Mouse (Mus musculus) kidney, adult 8-10 months (tissue): Measurements from ENCODE around the gene Dcaf12.

Experiments used
- DNase-seq, 2 experiments: peaks; one replicate each; pipeline ENCODE4 v3.0.0; 2022

Dcaf12 gene

DNA sequence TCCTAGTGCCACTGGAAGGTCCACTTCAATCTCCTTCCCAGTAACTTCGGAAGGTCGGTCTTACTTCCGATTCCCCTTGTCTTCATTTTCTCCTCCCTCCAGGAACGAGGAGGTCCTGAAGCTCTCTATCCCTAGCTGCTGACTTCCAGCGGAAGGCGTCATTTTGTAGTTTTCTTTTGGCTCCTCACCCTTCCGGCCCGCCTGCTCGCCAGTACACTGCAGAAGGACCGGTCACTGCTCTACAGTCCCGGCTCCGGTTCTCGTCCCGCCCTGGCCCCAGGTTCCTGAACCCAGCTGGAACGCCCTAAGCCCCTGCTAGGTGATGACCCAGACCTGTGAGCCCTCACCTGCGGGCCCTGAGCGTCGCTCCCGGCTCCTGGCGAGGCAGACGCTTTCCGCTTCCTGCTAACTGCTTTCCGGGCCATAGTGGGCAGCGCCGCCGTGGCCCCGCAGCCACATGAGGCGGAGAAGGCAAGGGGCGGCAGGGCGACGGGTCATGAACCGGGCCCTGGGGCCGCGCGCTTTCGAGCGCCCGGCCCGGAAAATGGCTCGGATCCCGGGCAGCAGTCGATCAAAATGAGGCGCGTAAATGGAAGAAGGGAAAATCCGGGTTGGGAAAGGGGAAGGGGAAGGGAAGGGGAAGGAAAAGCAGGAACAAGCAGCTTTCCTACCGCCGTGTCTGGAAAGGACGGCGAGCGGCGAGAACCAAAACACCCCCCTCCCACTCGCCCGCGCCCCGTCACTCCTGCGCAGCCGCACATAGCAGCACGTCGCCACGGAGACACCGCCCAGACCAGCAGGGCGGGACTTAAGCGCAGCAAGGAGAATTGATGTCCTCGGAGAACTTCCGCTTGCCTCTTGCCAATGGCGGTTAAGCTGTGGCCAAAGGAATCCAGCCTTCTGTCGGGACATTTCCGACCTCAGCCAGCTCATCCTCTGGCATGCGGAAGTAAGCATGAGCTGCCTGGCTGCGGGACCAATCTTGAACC is at the start of gene Dcaf12:
Gene Dcaf12 (minus strand): TSS at position 749 of the 989 bp plus-strand sequence.
- DNase-seq: peak; percentile 96

- DNase-seq: no peak
Observed at GRCm38 (mm10) chr4:41361059-41361458, 46.4 kb upstream of the Dcaf12 start.

DNA sequence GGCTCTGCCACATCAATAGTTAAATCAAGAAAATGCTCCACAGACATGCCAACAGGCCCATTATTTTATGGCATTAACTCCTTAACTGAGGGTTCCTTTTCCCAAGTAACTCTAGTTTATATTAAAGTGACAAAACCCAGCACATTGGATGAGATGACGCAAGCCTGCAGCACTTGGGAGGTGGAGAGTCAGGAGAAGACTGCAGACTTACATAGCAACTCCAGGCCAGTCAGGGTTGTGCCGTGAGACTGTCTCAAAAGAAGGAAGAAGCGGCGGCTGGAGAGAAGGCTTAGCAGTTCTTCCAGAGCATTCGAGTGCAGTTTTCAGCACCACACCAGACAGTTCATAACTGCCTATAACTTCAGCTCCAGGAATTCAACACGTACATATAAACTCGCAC is 44.7 kb upstream of the Dcaf12 start:
- no peak for DNase-seq

DNA sequence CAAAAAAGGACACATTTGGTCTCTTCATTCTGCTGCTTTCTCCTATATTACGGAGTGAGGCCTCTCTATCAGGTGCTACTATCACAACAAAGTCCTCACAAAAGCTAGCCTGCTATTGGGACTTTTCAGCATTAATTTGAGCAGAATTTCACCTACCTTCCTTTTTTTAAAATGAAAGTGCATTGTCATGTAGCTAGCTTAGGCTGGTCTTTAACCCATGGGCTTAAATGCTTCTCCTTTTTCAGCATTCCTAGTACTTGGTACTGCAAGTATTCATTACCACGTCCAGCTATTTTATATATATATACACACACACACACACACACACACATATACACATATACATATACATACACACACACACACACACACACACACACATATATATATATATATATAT is 44.0 kb upstream of the Dcaf12 start:
- DNase-seq: no peak

DNA sequence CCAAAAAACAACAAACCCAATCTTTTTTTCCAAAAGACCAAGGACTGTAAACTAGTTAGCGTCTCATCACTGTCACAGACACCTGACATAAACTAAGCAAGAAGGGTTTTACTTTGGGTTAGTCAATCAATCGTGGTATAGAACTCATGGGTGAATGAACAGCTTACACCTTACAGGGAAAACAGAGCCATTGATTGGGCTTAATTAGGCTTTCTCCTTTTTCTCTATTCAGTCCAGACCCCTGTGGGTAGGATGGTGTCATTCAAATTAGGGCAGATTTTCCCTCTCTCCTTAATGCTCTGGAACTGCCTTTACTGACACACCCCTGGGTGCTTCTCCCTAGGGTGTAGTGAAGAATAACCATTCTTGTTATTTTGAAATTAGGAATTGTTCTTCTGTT is 42.5 kb upstream of the Dcaf12 start:
- no peak for DNase-seq

- DNase-seq: no peak
Observed at GRCm38 (mm10) chr4:41353265-41353664, 38.6 kb upstream of the Dcaf12 start.

DNA sequence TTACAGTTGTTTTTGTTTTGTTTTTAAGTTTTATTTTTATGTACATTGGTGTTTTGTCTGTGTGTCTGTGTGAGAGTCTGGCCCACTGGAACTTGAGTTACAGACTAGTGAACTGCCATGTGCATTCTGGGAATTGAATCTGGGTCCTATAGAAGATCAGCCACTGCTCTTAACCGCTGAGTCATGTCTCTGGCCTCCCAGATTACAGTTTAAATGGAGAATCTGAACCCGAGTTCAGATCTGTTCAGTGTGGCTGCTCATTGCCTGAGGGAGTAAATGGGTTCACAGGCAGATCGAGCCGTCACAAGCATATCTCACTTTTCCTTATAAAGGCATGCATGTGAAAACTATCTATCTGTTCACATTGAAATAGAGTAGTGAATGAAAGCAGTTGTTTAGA is 38.1 kb upstream of the Dcaf12 start:
- no peak for DNase-seq

- DNase-seq: no peak
Observed at GRCm38 (mm10) chr4:41349199-41349591, 34.5 kb upstream of the Dcaf12 start.

GRCm38 (mm10) chr4:41348584-41349198 is 34.0 kb upstream of the Dcaf12 start, which contains the start of gene Ubap1:
Gene Ubap1, plus strand, starts transcription at chr4:41348996.
- peak; percentile 94 to 96 for DNase-seq

GRCm38 (mm10) chr4:41347839-41348238 is 33.1 kb upstream of the Dcaf12 start:
- no peak for DNase-seq

- peak; percentile 67 to 74 for DNase-seq
Observed at GRCm38 (mm10) chr4:41346011-41346410, 31.3 kb upstream of the Dcaf12 start.

DNA sequence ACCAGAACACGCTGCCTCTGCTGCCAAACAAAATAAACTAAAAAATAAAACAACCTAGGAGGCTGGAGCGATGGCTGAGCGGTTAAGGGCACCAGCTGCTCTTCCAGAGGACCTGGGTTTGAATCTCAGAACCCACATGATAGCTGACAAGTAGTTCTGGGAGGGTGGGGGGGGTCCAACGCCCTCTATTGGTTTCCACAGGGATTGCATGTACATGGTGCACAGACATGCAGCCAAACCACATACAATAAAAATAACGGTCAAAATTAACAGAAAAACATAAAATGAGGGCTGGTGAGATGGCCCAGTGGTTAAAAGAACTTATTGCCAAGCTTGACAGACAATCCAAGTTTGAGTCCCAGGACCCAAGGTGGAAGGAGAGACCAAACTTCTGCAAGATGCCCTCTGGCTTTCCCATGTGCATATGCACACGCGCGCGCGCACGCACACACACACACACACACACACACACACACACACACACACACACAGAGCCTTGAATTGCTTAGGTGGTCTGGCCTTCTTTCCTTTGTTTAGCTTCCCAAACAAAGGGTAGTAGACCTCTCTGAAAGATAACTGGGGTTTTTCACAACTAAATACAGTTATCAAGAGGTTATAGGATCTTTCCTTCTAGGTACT is 26.3 kb upstream of the Dcaf12 start:
- no peak for DNase-seq

DNA sequence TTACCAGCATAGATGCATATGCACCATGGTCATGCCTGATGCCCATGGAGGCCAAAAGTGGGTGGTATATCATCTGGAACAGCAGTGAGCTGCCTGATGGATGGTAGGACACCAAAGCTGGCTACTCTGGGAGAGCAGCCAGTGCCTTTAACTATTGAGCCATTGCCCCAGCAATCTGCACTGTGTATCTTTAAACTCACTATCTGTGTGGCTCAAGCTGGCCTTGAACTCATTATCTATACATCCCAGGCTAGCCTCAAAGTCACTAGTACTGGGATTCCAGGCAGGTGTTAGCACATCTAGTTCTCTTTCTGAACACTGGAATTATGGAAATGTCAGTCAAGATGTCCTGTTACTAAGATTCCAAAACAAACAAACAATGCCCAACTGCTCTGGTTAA is 21.9 kb upstream of the Dcaf12 start:
- no peak for DNase-seq

GRCm38 (mm10) chr4:41331698-41332421 is 17.2 kb upstream of the Dcaf12 start:
- DNase-seq: peak; percentile 78 to 83

- peak in 1 of 2 experiments; percentile 18 for DNase-seq
Observed at GRCm38 (mm10) chr4:41331085-41331484, 16.4 kb upstream of the Dcaf12 start.

GRCm38 (mm10) chr4:41329481-41329880 is 14.8 kb upstream of the Dcaf12 start:
- no peak for DNase-seq

- DNase-seq: no peak
Observed at GRCm38 (mm10) chr4:41326876-41327275, 12.2 kb upstream of the Dcaf12 start.

- no peak for DNase-seq
Observed at GRCm38 (mm10) chr4:41320971-41321370, 6.3 kb upstream of the Dcaf12 start.

DNA sequence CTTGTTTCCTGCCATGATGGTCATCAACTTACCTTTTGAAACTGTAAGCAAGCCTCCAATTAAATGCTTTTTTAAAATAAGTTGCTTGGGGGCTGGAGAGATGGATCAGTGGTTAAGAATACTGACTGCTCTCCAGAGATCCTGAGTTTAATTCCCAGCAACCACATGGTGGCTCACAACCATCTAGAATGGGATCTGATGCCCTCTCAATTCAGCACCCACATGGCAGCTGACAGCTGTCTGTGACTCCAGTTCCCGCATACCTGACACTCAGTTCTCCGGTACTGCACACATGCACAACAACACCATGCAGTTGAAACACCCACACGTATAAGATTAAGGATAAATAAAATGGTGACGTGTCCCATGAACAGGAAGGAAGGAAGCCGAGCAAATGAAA is 3.6 kb upstream of the Dcaf12 start:
- no peak for DNase-seq

DNA sequence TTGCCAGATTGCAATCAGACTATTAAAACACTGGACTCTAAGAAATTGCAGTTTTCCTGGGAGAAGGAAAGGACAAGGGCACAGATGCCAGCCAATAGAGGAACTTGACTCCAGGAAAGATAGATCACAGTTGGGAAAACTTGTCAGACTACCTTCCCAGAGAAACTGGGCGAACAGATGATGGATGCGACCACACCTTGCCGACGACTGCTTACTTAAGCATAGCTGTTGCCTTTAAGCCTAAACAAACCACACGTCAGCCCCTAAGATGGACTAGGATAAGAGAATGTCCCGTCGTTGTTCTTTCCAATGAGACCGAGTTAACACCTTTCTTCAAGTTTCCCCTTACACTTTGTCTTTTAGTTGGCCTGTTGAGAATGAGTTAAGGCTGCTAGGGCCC is 484 bp upstream of the Dcaf12 start:
- DNase-seq: no peak

GRCm38 (mm10) chr4:41313722-41314121 is 967 bp downstream of the Dcaf12 start:
- DNase-seq: peak in 1 of 2 experiments; percentile 17
